Mouse (Mus musculus) fat pad, adult 2 months (tissue): ENCODE results near the gene Prss54.
"Not testable (repeated sequence)": the region's sequence is repeated elsewhere in the genome, so short reads cannot be mapped to it uniquely, and the experiment has no call there.

ENCODE experiments used
- DNase-seq: peaks from one replicate; pipeline ENCODE4 v3.0.0-alpha.2; 2011; ENCODE audit warnings: low read depth, low spot score; ENCODE audit errors: extremely low read depth

Prss54 gene

GRCm38 (mm10) chr8:95576240-95576639 is at the start of gene Prss54:
Prss54 (minus strand) TSS chr8:95576340.
- no peak for DNase-seq

- DNase-seq: no peak
Observed at GRCm38 (mm10) chr8:95624833-95625232, 48.7 kb upstream of the Prss54 start.

DNA sequence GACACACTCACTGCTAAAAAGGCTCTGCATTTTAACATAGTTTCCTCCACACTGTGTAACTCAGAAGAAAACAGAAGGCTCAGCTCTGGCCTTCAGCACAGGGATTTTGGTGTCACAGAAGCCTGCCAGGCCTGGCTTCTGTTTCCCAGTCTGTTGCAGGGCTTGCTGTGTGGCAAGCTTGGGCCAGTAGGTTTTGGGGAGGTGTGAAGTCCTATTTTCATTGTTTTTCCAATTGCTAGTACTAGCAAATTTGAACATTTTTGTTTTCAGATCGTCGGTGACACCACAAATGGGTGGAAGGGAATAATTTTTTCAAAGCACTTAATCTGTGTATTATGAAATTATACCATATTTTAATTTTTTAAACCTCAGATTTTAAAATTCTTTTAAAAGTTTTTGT is 43.9 kb upstream of the Prss54 start:
- DNase-seq: no peak

GRCm38 (mm10) chr8:95616383-95616782 is 40.2 kb upstream of the Prss54 start:
- DNase-seq: no peak

- DNase-seq: no peak
Observed at GRCm38 (mm10) chr8:95611769-95612168, 35.6 kb upstream of the Prss54 start.

DNA sequence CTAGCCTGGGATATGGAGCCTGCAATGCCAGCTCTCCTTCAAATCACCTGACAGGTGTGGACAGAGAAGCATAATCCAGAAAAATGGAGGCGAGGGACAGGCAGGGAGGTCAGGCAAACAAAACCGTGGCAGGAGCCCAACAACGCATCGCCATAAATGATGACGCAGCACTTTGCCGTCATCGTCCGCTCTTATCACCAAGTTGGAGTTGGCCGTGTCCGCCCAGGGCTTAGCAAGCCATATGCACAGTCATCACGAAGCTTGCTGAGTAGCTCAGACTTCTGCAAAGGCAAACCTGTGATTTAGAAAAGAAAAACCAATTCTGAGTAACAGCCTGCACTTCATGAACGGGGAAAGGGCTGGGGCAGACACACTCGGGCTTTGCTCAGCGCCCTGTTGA is 34.6 kb upstream of the Prss54 start:
- DNase-seq: no peak

DNA sequence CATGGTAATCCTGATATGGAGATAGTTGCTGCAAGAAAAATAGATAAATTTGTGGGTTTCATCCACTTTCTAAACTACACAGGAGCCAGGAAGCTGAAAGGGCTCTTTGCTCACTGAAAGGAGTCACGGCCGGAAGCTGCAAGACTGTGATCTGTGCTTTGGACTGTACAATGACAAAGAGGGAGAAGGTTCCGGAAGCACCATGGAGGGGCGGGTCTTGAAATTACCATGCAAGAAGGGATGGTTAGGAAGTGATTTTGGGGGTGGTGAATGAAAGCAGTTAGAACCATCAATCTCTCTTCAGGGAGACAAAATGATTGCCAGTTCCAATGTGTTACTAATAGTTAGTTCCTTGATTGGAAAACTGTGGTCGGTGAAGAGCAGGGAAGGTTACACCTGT is 33.3 kb upstream of the Prss54 start:
- DNase-seq: no peak

DNA sequence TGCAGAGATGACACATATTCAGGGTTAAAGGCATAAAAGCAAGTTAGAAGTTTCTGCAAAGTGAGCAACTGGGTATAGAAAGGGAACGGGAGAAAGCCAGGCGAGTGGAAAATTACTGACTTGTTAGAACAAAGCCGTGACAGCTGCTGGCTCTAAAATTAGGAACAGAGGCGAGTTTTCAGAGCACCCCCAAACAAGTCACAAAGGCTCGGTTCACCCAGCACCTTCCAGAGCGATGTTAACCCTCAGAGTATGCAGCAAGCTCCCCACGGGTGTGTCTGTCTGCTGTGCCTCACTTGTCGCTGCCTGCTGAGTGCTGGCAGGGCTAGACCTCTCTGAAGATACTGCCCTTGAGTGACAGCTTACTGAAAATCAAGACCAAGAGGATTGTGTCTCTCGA is 31.1 kb upstream of the Prss54 start:
- DNase-seq: no peak

- DNase-seq: not testable (repeated sequence)
Observed at GRCm38 (mm10) chr8:95606509-95606908, 30.4 kb upstream of the Prss54 start.

DNA sequence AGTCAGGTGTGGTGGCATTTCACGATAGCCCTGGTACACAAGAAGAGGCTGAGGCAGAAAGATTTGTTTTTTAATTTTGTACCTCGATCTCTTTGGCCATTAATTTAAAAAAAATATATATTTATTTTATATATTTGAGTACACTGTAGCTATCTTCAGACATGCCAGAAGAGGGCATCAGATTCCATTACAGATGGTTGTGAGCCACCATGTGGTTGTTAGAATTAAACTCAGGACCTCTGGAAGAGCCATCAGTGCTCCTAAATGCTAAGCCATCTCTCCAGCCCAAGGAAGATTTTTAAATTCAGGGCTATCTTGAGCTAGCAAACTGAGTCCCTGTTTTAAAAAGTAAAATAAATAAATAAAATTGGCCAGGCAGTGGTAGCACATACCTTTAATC is 26.0 kb upstream of the Prss54 start:
- no peak for DNase-seq

GRCm38 (mm10) chr8:95601306-95601705 is 25.2 kb upstream of the Prss54 start:
- DNase-seq: no peak

DNA sequence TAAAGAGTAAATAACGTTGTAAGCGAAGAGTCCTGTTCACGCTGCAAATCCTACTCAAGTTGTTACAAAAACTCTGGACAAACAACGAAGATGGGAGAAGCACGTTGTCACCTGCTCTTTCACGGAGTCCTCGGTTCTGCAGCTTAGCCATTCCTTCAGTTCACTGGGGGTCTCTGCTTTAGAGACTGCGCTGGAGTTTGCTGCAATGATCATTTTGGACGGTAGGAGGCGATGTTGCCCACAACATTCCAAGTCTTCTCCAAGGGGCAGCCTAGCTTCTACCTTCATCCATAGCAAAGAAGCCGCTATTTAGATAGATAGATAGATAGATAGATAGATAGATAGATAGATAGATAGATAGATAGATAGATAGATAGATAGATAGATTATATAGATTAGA is 23.7 kb upstream of the Prss54 start:
- no peak for DNase-seq

DNA sequence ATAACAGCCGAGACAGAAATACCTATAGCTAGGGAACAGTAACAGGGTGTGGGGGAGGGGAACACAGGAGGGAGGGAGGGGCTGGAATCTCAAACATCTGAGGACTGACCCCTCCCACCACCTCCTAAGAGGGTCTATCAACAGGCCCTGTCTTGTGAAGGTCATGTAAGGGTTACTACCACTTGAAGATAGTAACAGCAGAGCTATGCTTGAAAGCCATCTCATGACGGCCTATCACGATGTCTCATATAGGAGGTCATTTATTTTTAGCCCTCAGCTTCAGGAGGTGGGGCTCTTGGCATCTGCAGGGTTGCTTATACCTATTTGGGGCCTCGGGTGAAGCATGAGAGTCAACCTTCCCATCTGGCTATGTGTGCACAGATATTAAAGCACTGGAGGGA is 20.7 kb upstream of the Prss54 start:
- no peak for DNase-seq

DNA sequence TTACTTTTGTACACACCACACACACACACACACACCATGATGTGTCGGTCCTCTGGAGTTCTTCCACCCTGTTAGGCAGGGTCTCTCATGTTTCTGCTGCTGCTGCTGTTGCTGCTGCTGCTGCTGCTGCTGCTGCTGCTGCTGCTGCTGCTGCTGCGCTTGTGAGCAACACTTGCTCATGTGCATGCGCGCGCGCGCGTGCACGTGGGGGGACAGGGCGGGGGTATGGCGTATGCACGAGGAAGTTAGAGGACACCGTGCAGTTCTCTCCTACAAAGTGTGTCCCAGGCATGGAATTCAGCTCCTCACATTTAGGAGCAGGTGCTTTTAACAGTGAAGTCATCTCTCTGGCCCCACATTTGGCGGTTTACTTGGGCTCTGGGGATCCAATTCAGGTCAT is 19.0 kb upstream of the Prss54 start:
- DNase-seq: no peak

DNA sequence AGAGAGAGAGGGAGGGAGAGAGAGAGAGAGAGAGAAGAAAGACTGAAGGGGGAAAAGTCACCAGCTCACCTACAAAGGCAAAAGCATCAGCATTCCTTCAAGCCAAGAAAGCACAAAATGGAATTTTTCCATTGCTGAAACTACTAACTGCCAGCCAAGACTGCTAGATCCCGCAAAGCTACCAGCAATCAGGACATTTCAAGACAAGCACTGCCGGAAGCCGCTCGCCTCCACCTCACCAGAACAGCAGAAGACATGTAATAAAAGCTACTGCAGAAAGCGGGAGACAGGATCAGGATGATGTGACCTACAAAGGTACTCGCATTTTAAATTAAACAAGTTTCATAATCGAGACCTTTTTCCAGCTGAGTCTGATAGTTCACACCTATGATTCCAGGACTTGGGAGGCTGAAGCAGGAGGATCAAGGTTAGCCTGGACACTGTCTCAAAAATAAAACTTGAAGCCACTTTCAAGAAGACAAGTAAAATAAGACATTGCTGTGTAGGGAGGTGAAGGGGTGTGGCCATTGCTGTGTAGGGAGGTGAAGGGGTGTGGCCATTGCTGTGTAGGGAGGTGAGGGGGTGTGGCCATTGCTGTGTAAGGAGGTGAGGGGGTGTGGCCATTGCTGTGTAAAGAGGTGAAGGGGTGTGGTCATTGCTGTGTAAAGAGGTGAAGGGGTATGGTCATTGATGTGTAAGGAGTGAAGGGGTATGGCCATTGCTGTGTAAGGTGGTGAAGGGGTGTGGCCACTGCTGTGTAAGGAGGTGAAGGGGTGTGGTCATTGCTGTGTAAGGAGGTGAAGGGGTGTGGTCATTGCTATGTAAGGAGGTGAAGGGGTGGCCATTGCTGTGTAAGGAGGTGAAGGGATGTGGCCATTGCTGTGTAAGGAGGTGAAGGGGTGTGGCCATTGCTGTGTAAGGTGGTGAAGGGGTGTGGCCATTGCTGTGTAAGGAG is 17.6 kb upstream of the Prss54 start:
- DNase-seq: no peak

- DNase-seq: no peak
Observed at GRCm38 (mm10) chr8:95592131-95592780, 16.1 kb upstream of the Prss54 start.

DNA sequence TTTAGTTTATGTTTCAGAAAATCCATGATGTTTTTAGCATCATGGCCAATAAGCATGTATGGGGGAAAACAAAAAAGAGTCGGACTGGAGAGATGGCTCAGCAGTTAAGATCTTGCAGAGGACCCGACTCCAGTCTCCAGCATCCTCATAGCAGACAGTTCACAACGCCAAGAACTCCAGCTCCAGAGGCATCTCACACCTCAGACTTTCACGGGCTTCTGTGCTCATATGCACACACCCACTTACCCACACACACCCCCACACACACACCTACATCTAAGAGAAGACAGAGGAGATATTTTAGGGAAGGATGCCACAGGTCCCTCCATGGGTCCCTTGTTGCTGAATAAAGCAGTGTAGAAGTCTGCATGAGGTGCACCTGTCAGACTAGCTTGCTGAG is 14.4 kb upstream of the Prss54 start:
- no peak for DNase-seq

GRCm38 (mm10) chr8:95589282-95589681 is 13.1 kb upstream of the Prss54 start:
- DNase-seq: no peak

- DNase-seq: no peak
Observed at GRCm38 (mm10) chr8:95587339-95587738, 11.2 kb upstream of the Prss54 start.

- DNase-seq: no peak
Observed at GRCm38 (mm10) chr8:95573146-95573545, 3.0 kb downstream of the Prss54 start.

GRCm38 (mm10) chr8:95566809-95567208 is 9.3 kb downstream of the Prss54 start:
- DNase-seq: no peak

GRCm38 (mm10) chr8:95566217-95566616 is 9.9 kb downstream of the Prss54 start:
- DNase-seq: no peak
